Mouse (Mus musculus): ENCODE data around the gene Vmp1.

GRCm38 (mm10) chr11:86671041-86671675 lies 12.5 kb downstream of the Vmp1 start:
- no peak for TF ChIP-seq CTCF (IDR thresholded peaks at IDR 0.05; ENCODE audit: control insufficient read depth, insufficient read depth, insufficient read length)
- no peak for TF ChIP-seq MYOD1 (IDR thresholded peaks at IDR 0.05; ENCODE audit: control insufficient read depth, insufficient read length, low read depth)
- TF ChIP-seq MAX (IDR thresholded peaks at IDR 0.05): no peak
- no peak for TF ChIP-seq USF1 (IDR thresholded peaks at IDR 0.05; ENCODE audit: low read depth)

Data from C2C12 (cell line).